Mouse (Mus musculus) heart, adult 2 months (tissue): Measurements from ENCODE around the gene Dqx1. TPM values are rescaled to one million over a fixed set of nuclear protein-coding genes. Genes with fewer than 3 reads are reported as not detected.

Source experiments
- DNase-seq, 2 experiments: peaks; one replicate each; pipeline ENCODE4 v3.0.0; 2021
- H3K27ac ChIP-seq: fragments of 200-600 bp; 2 replicates; pipeline ENCODE4 v1.8.1; 2022
- H3K27me3 ChIP-seq: fragments of 200-500 bp; 2 replicates; pipeline ENCODE4 v1.6.1; 2012; ENCODE audit warnings: mild to moderate bottlenecking, low read length, inconsistent platforms, mixed read lengths; ENCODE audit not compliant: control insufficient read depth, insufficient read depth
- H3K36me3 ChIP-seq: fragments of 200-500 bp; 2 replicates; pipeline ENCODE4 v1.6.1; 2012; ENCODE audit warnings: low read length, inconsistent platforms; ENCODE audit not compliant: control insufficient read depth, insufficient read depth
- H3K4me1 ChIP-seq: fragments of 200-500 bp; 2 replicates; pipeline ENCODE4 v1.6.1; 2011; ENCODE audit warnings: low read length; ENCODE audit not compliant: control insufficient read depth, insufficient read depth
- H3K4me3 ChIP-seq: fragments of 200-600 bp; 2 replicates; pipeline ENCODE4 v1.8.1; 2022
- H3K79me2 ChIP-seq: fragments of 200-500 bp; replicated peaks from 2 replicates; pipeline ENCODE4 v1.6.1; 2012; ENCODE audit warnings: mild to moderate bottlenecking, inconsistent platforms, low read length, moderate library complexity, mixed read lengths; ENCODE audit not compliant: control insufficient read depth, insufficient read depth
- H3K9ac ChIP-seq: fragments of 200-500 bp; 2 replicates; pipeline ENCODE4 v1.6.1; 2012; ENCODE audit warnings: low read depth, mild to moderate bottlenecking, control low read depth, inconsistent platforms, low read length, mixed read lengths
- CTCF ChIP-seq: fragments of 200-600 bp; IDR thresholded peaks from 2 replicates; pipeline ENCODE4 v1.8.1; 2022; ENCODE audit warnings: antibody characterized with exemption, mild to moderate bottlenecking, moderate library complexity
- EP300 ChIP-seq: fragments of 200-500 bp; IDR thresholded peaks from 2 replicates; pipeline ENCODE4 v1.6.1; 2011; ENCODE audit warnings: low read depth, low read length, control low read depth; ENCODE audit not compliant: insufficient read depth
- POLR2A ChIP-seq: fragments of 200-500 bp; IDR thresholded peaks from 2 replicates; pipeline ENCODE4 v1.6.1; 2011; ENCODE audit warnings: mild to moderate bottlenecking, low read depth, low read length, control low read depth; ENCODE audit not compliant: insufficient read depth
- WGBS: fragments of 180-500 bp; shearing (Covaris S2); methylation state at CpG from one replicate; pipeline ENCODE4 v1.1.7; 2018; 5-methylcytosine and 5-hydroxymethylcytosine counted together
- intact Hi-C: fragments of 180-260 bp; cut with DNase I; formaldehyde crosslinking; loops from one replicate; pipeline ENCODE4 v1.15.1; 2025
- polyA plus RNA-seq: library from polyadenylated mRNA; depleted of rRNA; stranded (reverse); fragments of >200 nt; gene quantifications from 2 replicates; pipeline ENCODE4 v1.2.3, GENCODE M21; 2012
- total RNA-seq, 2 experiments: library from RNA; stranded (reverse); gene quantifications; 2 replicates each; pipeline ENCODE4 v1.2.3; 2021

Dqx1 gene
- total and polyA plus RNA-seq, 3 experiments, result 0.65 to 1.4 (median 0.80) TPM

- no peaks in the 10 kb centered on the region for H3K27me3 ChIP-seq
- H3K4me3 ChIP-seq, result peak overlapping the region; percentile 85
- 0 out of 2 replicates have a peak, but pooled peaks cover 1% of the 10 kb centered on the region for H3K4me1 ChIP-seq
- H3K36me3 ChIP-seq, result no peaks in the 10 kb centered on the region
- peak overlapping the region; percentile 73 for H3K27ac ChIP-seq
- no peaks in the 10 kb centered on the region for H3K79me2 ChIP-seq
- intact Hi-C loops, result no loop called here
- TF ChIP-seq POLR2A (no peak), CTCF (no peak), EP300 (no peak)
- peak in 1 of 2 experiments; percentile 6 for DNase-seq
- H3K9ac ChIP-seq, result peak overlapping the region; percentile 55
- 48% methylated on average over 5 of the region's 5 CpGs for WGBS
These were observed 23.1 kb upstream of the Dqx1 start for GRCm38 (mm10) chr6:83034463-83035055.

- Histone ChIP-seq H3K36me3 (no peaks in the 10 kb centered on the region), H3K27ac (no peak overlapping the region), H3K4me3 (no peak overlapping the region), H3K79me2 (no peaks in the 10 kb centered on the region), H3K27me3 (no peaks in the 10 kb centered on the region), H3K4me1 (0 out of 2 replicates have a peak, but pooled peaks cover 1% of the 10 kb centered on the region), H3K9ac (no peak overlapping the region)
- TF ChIP-seq POLR2A, result no peak
- no peak for TF ChIP-seq EP300
- TF ChIP-seq CTCF, result no peak
- intact Hi-C loops, result no loop called here
- WGBS, result 81% methylated on average over 8 of the region's 8 CpGs
- DNase-seq, result no peak
These were observed 20.5 kb upstream of the Dqx1 start for GRCm38 (mm10) chr6:83037188-83037587.

- peak; percentile 92 to 94 for DNase-seq
- intact Hi-C loops, result no loop called here
- Histone ChIP-seq H3K27me3 (no peaks in the 10 kb centered on the region), H3K36me3 (no peaks in the 10 kb centered on the region), H3K79me2 (no peaks in the 10 kb centered on the region), H3K4me3 (peak overlapping the region; percentile 19), H3K9ac (peak overlapping the region; percentile 19; the same call in 1 of the 2 replicates), H3K27ac (no peak overlapping the region), H3K4me1 (0 out of 2 replicates have a peak, but pooled peaks cover 1% of the 10 kb centered on the region)
- TF ChIP-seq CTCF (no peak), POLR2A (no peak), EP300 (no peak)
- WGBS, result 14% methylated on average over 24 of the region's 24 CpGs
These were observed 19.1 kb upstream of the Dqx1 start for GRCm38 (mm10) chr6:83038496-83039012.

GRCm38 (mm10) chr6:83040601-83041000 is 17.0 kb upstream of the Dqx1 start:
- H3K4me1 ChIP-seq, result peaks cover 3% of the 10 kb centered on the region; the same call in 1 of the 2 replicates
- TF ChIP-seq EP300 (no peak), CTCF (no peak), POLR2A (no peak)
- H3K36me3 ChIP-seq, result no peaks in the 10 kb centered on the region
- no peak overlapping the region for H3K4me3 ChIP-seq
- WGBS, result 80% methylated on average over 5 of the region's 5 CpGs
- H3K79me2 ChIP-seq, result no peaks in the 10 kb centered on the region
- intact Hi-C loops, result no loop called here
- H3K9ac ChIP-seq, result no peak overlapping the region
- DNase-seq, result peak in 1 of 2 experiments; percentile 2
- H3K27me3 ChIP-seq, result no peaks in the 10 kb centered on the region
- H3K27ac ChIP-seq, result no peak overlapping the region

- no peak overlapping the region for H3K4me3 ChIP-seq
- H3K27me3 ChIP-seq, result no peaks in the 10 kb centered on the region
- no peak for TF ChIP-seq EP300
- TF ChIP-seq CTCF, result no peak
- no peak for TF ChIP-seq POLR2A
- H3K36me3 ChIP-seq, result no peaks in the 10 kb centered on the region
- DNase-seq, result no peak
- peaks cover 3% of the 10 kb centered on the region; the same call in 1 of the 2 replicates for H3K4me1 ChIP-seq
- no peak overlapping the region for H3K9ac ChIP-seq
- 80% methylated on average over 6 of the region's 6 CpGs for WGBS
- intact Hi-C loops, result no loop called here
- no peaks in the 10 kb centered on the region for H3K79me2 ChIP-seq
- no peak overlapping the region for H3K27ac ChIP-seq
These were observed 14.1 kb upstream of the Dqx1 start for GRCm38 (mm10) chr6:83043561-83043960.

- 93% methylated on average over 5 of the region's 5 CpGs for WGBS
These were observed 13.7 kb upstream of the Dqx1 start for GRCm38 (mm10) chr6:83043993-83044392.

More at GRCm38 (mm10) chr6:83043993-83044392, 13.7 kb upstream of the Dqx1 start:
- intact Hi-C loops, result no loop called here
- DNase-seq, result no peak
- H3K36me3 ChIP-seq, result no peaks in the 10 kb centered on the region
- H3K27ac ChIP-seq, result no peak overlapping the region
- H3K79me2 ChIP-seq, result no peaks in the 10 kb centered on the region
- H3K27me3 ChIP-seq, result no peaks in the 10 kb centered on the region; the same call in 1 of the 2 replicates
- H3K4me1 ChIP-seq, result peaks cover 2% of the 10 kb centered on the region; the same call in 1 of the 2 replicates
- H3K4me3 ChIP-seq, result no peak overlapping the region
- H3K9ac ChIP-seq, result no peak overlapping the region
- no peak for TF ChIP-seq POLR2A
- no peak for TF ChIP-seq EP300
- no peak for TF ChIP-seq CTCF
